Mouse (Mus musculus) MEL (cell line): ENCODE measurements around the gene Zfp58. TPM values are rescaled to one million over a fixed set of nuclear protein-coding genes. Genes with fewer than 3 reads are reported as not detected.

Experiments
- DNase-seq: peaks from one replicate; pipeline ENCODE4 v3.0.0; 2011; ENCODE audit warnings: low read depth, low spot score
- H3K27ac ChIP-seq: 2 replicates; pipeline ENCODE4 v1.5.1; 2012; ENCODE audit warnings: low read depth, mild to moderate bottlenecking, control low read depth, low read length, moderate library complexity; ENCODE audit not compliant: control insufficient read depth
- H3K27me3 ChIP-seq, 2 experiments: fragments of 150-350 bp in 1 of 2; sonication (generic) in 1 of 2; 2 replicates each; pipeline ENCODE4 v1.6.1; 2012; ENCODE audit warnings: low read length in 2 of 2, mild to moderate bottlenecking in 2 of 2, improper control_type of control experiment in 1 of 2, moderate library complexity in 1 of 2; ENCODE audit not compliant: insufficient read depth in 2 of 2, control insufficient read depth in 1 of 2
- H3K36me3 ChIP-seq, 2 experiments: 2 replicates each; pipeline ENCODE4 v1.6.1; 2012 to 2014; ENCODE audit warnings: low read length in 2 of 2, improper control_type of control experiment in 1 of 2, inconsistent platforms in 1 of 2, mild to moderate bottlenecking in 1 of 2; ENCODE audit not compliant: insufficient read depth in 2 of 2, control insufficient read depth in 1 of 2
- H3K4me1 ChIP-seq, 2 experiments: fragments of 150-350 bp in 1 of 2; sonication (generic) in 1 of 2; 2 replicates each; pipeline ENCODE4 v1.6.1; 2012; ENCODE audit warnings: low read length in 2 of 2, improper control_type of control experiment in 1 of 2, mild to moderate bottlenecking in 1 of 2; ENCODE audit not compliant: insufficient read depth in 2 of 2, control insufficient read depth in 1 of 2
- H3K4me3 ChIP-seq, 2 experiments: fragments of 150-350 bp in 1 of 2; sonication (generic) in 1 of 2; 2 replicates each; pipeline ENCODE4 v1.5.1; 2012; ENCODE audit warnings: low read depth in 2 of 2, low read length in 2 of 2, mild to moderate bottlenecking in 2 of 2, moderate library complexity in 2 of 2, control low read depth in 1 of 2, improper control_type of control experiment in 1 of 2; ENCODE audit not compliant: control insufficient read depth in 1 of 2, insufficient read depth in 1 of 2
- H3K79me2 ChIP-seq: 2 replicates; pipeline ENCODE4 v1.6.1; 2012; ENCODE audit warnings: mild to moderate bottlenecking, low read length, moderate library complexity; ENCODE audit not compliant: control insufficient read depth, poor library complexity, insufficient read depth
- H3K9ac ChIP-seq: 2 replicates; pipeline ENCODE4 v1.6.1; 2012; ENCODE audit warnings: low read depth, mild to moderate bottlenecking, control low read depth, low read length, moderate library complexity; ENCODE audit not compliant: control insufficient read depth, poor library complexity, severe bottlenecking
- H3K9me3 ChIP-seq: fragments of 150-350 bp; sonication (generic); replicated peaks from 2 replicates; pipeline ENCODE4 v1.6.1; 2012; ENCODE audit warnings: mild to moderate bottlenecking, low read length, improper control_type of control experiment, moderate library complexity; ENCODE audit not compliant: insufficient read depth
- BHLHE40 ChIP-seq: IDR thresholded peaks from 2 replicates; pipeline ENCODE4 v1.6.1; 2012; ENCODE audit warnings: low read depth, mild to moderate bottlenecking, inconsistent platforms, low read length, improper control_type of control experiment, borderline replicate concordance
- CHD1 ChIP-seq: IDR thresholded peaks from 2 replicates; pipeline ENCODE4 v1.6.1; 2012; ENCODE audit warnings: low read depth, mild to moderate bottlenecking, inconsistent platforms, low read length, improper control_type of control experiment
- CHD2 ChIP-seq: IDR thresholded peaks from 2 replicates; pipeline ENCODE4 v1.6.1; 2011; ENCODE audit warnings: low read length, improper control_type of control experiment
- CTCF ChIP-seq, 3 experiments: IDR thresholded peaks in 2 of 3; conservative IDR thresholded peaks in 1 of 3; 2 replicates each; pipeline ENCODE4 v1.5.1; 2011 to 2012; ENCODE audit warnings: low read length in 3 of 3, low read depth in 2 of 3, mild to moderate bottlenecking in 2 of 3, improper control_type of control experiment in 1 of 3, inconsistent platforms in 1 of 3, mixed read lengths in 1 of 3, moderate library complexity in 1 of 3; ENCODE audit not compliant: control insufficient read depth in 1 of 3, insufficient read depth in 1 of 3, poor library complexity in 1 of 3, severe bottlenecking in 1 of 3
- E2F4 ChIP-seq: IDR thresholded peaks from 2 replicates; pipeline ENCODE4 v1.6.1; 2011; ENCODE audit warnings: low read depth, low read length, improper control_type of control experiment, borderline replicate concordance
- ELF1 ChIP-seq: IDR thresholded peaks from 2 replicates; pipeline ENCODE4 v1.6.1; 2014; ENCODE audit warnings: low read depth, mild to moderate bottlenecking, inconsistent platforms, low read length, improper control_type of control experiment, moderate library complexity
- EP300 ChIP-seq, 2 experiments: IDR thresholded peaks; 2 replicates each; pipeline ENCODE4 v1.6.1; 2011; ENCODE audit warnings: improper control_type of control experiment in 2 of 2, low read length in 2 of 2, low read depth in 1 of 2, mild to moderate bottlenecking in 1 of 2
- ETS1 ChIP-seq: IDR thresholded peaks from 2 replicates; pipeline ENCODE4 v1.6.1; 2012; ENCODE audit warnings: low read depth, mild to moderate bottlenecking, inconsistent platforms, low read length, improper control_type of control experiment, moderate library complexity
- GABPA ChIP-seq: IDR thresholded peaks from 2 replicates; pipeline ENCODE4 v1.6.1; 2012; ENCODE audit warnings: low read depth, mild to moderate bottlenecking, inconsistent platforms, low read length, improper control_type of control experiment, moderate library complexity
- GATA1 ChIP-seq: IDR thresholded peaks from 2 replicates; pipeline ENCODE4 v1.6.1; 2011; ENCODE audit warnings: low read depth, low read length, improper control_type of control experiment
- HCFC1 ChIP-seq: IDR thresholded peaks from 2 replicates; pipeline ENCODE4 v1.6.1; 2012; ENCODE audit warnings: low read depth, mild to moderate bottlenecking, inconsistent platforms, low read length, improper control_type of control experiment, moderate library complexity
- JUND ChIP-seq: IDR thresholded peaks from 2 replicates; pipeline ENCODE4 v1.6.1; 2011; ENCODE audit warnings: low read depth, mild to moderate bottlenecking, improper control_type of control experiment, low read length
- KAT2A ChIP-seq: conservative IDR thresholded peaks from 2 replicates; pipeline ENCODE4 v1.6.1; 2012; ENCODE audit warnings: low read depth, low read length, improper control_type of control experiment, inconsistent platforms
- MAFK ChIP-seq: IDR thresholded peaks from 2 replicates; pipeline ENCODE4 v1.6.1; 2011; ENCODE audit warnings: low read depth, mild to moderate bottlenecking, low read length, improper control_type of control experiment, borderline replicate concordance
- MAX ChIP-seq: IDR thresholded peaks from 2 replicates; pipeline ENCODE4 v1.6.1; 2011; ENCODE audit warnings: low read length, improper control_type of control experiment
- MAZ ChIP-seq: IDR thresholded peaks from 2 replicates; pipeline ENCODE4 v1.6.1; 2012; ENCODE audit warnings: low read depth, mild to moderate bottlenecking, inconsistent platforms, low read length, improper control_type of control experiment
- MEF2A ChIP-seq: IDR thresholded peaks from 2 replicates; pipeline ENCODE4 v1.6.1; 2014; ENCODE audit warnings: low read depth, mild to moderate bottlenecking, inconsistent platforms, low read length, improper control_type of control experiment; ENCODE audit not compliant: poor library complexity, insufficient replicate concordance, severe bottlenecking; ENCODE audit errors: extremely low read depth
- MXI1 ChIP-seq: IDR thresholded peaks from 2 replicates; pipeline ENCODE4 v1.6.1; 2011; ENCODE audit warnings: mild to moderate bottlenecking, low read depth, low read length, improper control_type of control experiment
- MYC ChIP-seq: IDR thresholded peaks from 2 replicates; pipeline ENCODE4 v1.6.1; 2011; ENCODE audit warnings: low read depth, mild to moderate bottlenecking, low read length, improper control_type of control experiment, moderate library complexity
- NELFE ChIP-seq: IDR thresholded peaks from 2 replicates; pipeline ENCODE4 v1.6.1; 2011; ENCODE audit warnings: low read depth, low read length, improper control_type of control experiment
- NRF1 ChIP-seq: IDR thresholded peaks from 2 replicates; pipeline ENCODE4 v1.6.1; 2014; ENCODE audit warnings: low read depth, mild to moderate bottlenecking, inconsistent platforms, low read length, improper control_type of control experiment, moderate library complexity; ENCODE audit not compliant: poor library complexity, insufficient read depth, severe bottlenecking
- POLR2A ChIP-seq, 2 experiments: IDR thresholded peaks; 2 replicates each; pipeline ENCODE4 v1.6.1; 2011 to 2012; ENCODE audit warnings: low read length in 2 of 2, mild to moderate bottlenecking in 2 of 2, control low read depth in 1 of 2, improper control_type of control experiment in 1 of 2, low read depth in 1 of 2, moderate library complexity in 1 of 2; ENCODE audit not compliant: control insufficient read depth in 1 of 2, insufficient read depth in 1 of 2, poor library complexity in 1 of 2
- POLR2AphosphoS2 ChIP-seq: IDR thresholded peaks from 2 replicates; pipeline ENCODE4 v1.6.1; 2011; ENCODE audit warnings: low read length, improper control_type of control experiment
- POLR2AphosphoS5 ChIP-seq: IDR thresholded peaks from 2 replicates; pipeline ENCODE4 v1.6.1; 2012; ENCODE audit warnings: low read depth, borderline replicate concordance, mild to moderate bottlenecking, inconsistent platforms, low read length, moderate library complexity, mixed read lengths
- RCOR1 ChIP-seq: IDR thresholded peaks from 2 replicates; pipeline ENCODE4 v1.6.1; 2012; ENCODE audit warnings: low read depth, mild to moderate bottlenecking, inconsistent platforms, low read length, improper control_type of control experiment
- SIN3A ChIP-seq: IDR thresholded peaks from 2 replicates; pipeline ENCODE4 v1.6.1; 2012; ENCODE audit warnings: low read length, improper control_type of control experiment, inconsistent platforms
- SMC3 ChIP-seq: IDR thresholded peaks from 2 replicates; pipeline ENCODE4 v1.6.1; 2011; ENCODE audit warnings: low read depth, low read length, improper control_type of control experiment
- TAL1 ChIP-seq: IDR thresholded peaks from 2 replicates; pipeline ENCODE4 v1.6.1; 2012; ENCODE audit warnings: mild to moderate bottlenecking, inconsistent platforms, low read length, moderate library complexity, mixed read lengths
- TBP ChIP-seq: IDR thresholded peaks from 2 replicates; pipeline ENCODE4 v1.8.0; 2011; ENCODE audit warnings: low read depth, low read length, improper control_type of control experiment
- TCF12 ChIP-seq: IDR thresholded peaks from 2 replicates; pipeline ENCODE4 v1.6.1; 2014; ENCODE audit warnings: low read depth, mild to moderate bottlenecking, inconsistent platforms, low read length, improper control_type of control experiment, moderate library complexity
- UBTF ChIP-seq: IDR thresholded peaks from 2 replicates; pipeline ENCODE4 v1.6.1; 2012; ENCODE audit warnings: low read depth, mild to moderate bottlenecking, inconsistent platforms, low read length, improper control_type of control experiment, moderate library complexity, borderline replicate concordance; ENCODE audit not compliant: insufficient read depth
- USF1 ChIP-seq: IDR thresholded peaks from 2 replicates; pipeline ENCODE4 v1.6.1; 2014; ENCODE audit warnings: low read depth, mild to moderate bottlenecking, inconsistent platforms, low read length, improper control_type of control experiment, moderate library complexity
- USF2 ChIP-seq, 2 experiments: IDR thresholded peaks; 2 replicates each; pipeline ENCODE4 v1.6.1; 2011 to 2012; ENCODE audit warnings: improper control_type of control experiment in 2 of 2, low read length in 2 of 2, borderline replicate concordance in 1 of 2, inconsistent platforms in 1 of 2, low read depth in 1 of 2, mild to moderate bottlenecking in 1 of 2; ENCODE audit not compliant: insufficient read depth in 1 of 2
- ZC3H11A ChIP-seq: IDR thresholded peaks from 2 replicates; pipeline ENCODE4 v1.6.1; 2012; ENCODE audit warnings: low read depth, mild to moderate bottlenecking, inconsistent platforms, low read length, improper control_type of control experiment
- ZKSCAN1 ChIP-seq: IDR thresholded peaks from 2 replicates; pipeline ENCODE4 v1.6.1; 2012; ENCODE audit warnings: low read depth, mild to moderate bottlenecking, inconsistent platforms, low read length, improper control_type of control experiment, moderate library complexity
- ZNF384 ChIP-seq: IDR thresholded peaks from 2 replicates; pipeline ENCODE4 v1.6.1; 2012; ENCODE audit warnings: low read depth, mild to moderate bottlenecking, inconsistent platforms, low read length, improper control_type of control experiment
- polyA plus RNA-seq, 2 experiments: library from polyadenylated mRNA; stranded (reverse) in 1 of 2; unstranded in 1 of 2; fragments of >175 nt in 1 of 2; fragments of >200 nt in 1 of 2; gene quantifications; 2 replicates each; pipeline versions ENCODE4 v1.2.1 to v1.2.4; 2012; ENCODE audit warnings: low replicate concordance in 2 of 2, low read depth in 1 of 2; ENCODE audit not compliant: insufficient read length in 2 of 2, insufficient read depth in 1 of 2, missing spikeins in 1 of 2
- total RNA-seq: library from RNA; depleted of rRNA; stranded (reverse); fragments of 300-350 nt; gene quantifications from 2 replicates; pipeline ENCODE4 v1.2.3, GENCODE M21; 2012

The Zfp58 gene
- total and polyA plus RNA-seq, 3 experiments, result 3.2 to 4.8 TPM; not detected in 1

DNA sequence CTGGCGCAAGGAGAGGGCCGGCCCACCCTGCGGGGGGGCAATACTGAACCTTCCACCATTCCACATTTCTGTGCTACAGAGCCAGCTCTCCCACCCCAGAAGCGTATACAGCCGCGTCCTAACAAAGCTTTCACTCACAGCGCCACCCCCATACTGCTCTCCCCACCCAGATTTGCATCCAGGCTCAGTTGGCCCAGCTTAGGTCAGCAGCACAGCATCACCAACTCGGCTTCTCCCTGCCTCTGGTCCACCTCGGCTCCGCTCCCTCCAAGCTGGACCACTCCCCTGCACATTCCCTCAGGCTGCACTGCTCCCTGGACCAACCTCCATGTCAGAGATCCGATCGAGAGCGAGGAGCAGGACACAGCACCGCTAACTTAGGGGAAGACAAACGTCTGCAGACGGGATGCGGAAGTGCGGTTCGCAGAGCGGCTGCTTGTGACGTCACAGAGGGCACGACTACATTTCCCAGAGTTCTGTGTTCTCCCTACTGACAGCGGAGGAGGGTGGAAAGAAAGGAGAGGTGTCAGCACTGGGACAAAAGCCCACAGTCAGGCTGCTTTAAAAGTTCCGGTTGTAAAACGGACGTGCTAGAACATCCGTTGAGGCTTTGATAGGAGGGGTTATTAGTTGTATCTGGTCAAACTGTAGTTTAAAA is 25.5 kb upstream of the Zfp58 start, which contains the start of the genes Gm26965 and Zfp87:
TSS of gene Gm26965 (minus strand) at position 399 of the 658 bp plus-strand sequence.
TSS of gene Zfp87 (minus strand) at position 425 of the 658 bp plus-strand sequence.
- Histone ChIP-seq H3K9me3 (no peaks in the 10 kb centered on the region), H3K36me3 (peaks cover under 1 to 9% of the 10 kb centered on the region in 2 experiments; a peak in 3 of 4 replicates), H3K9ac (peak within 1 kb of the TSS; percentile 84), H3K79me2 (peaks cover 21% of the 10 kb centered on the region), H3K4me3 (peak within 1 kb of the TSS; percentile 84 to 97), H3K27me3 (no peaks in the 10 kb centered on the region), H3K4me1 (peaks cover 0 to 4% of the 10 kb centered on the region in 2 experiments; a peak in 1 of 4 replicates), H3K27ac (peak within 1 kb of the TSS; percentile 59)
- DNase-seq, result peak; percentile 98
- TF ChIP-seq E2F4 (no peak), POLR2AphosphoS2 (peak; percentile 76; the same call in 1 of the 2 replicates), MAZ (peak; percentile 61; the same call in 1 of the 2 replicates), ZKSCAN1 (no peak), SMC3 (no peak), HCFC1 (peak; percentile 99), TCF12 (peak; percentile 62), NELFE (peak; percentile 70), TAL1 (no peak), CHD2 (no peak), CTCF (IDR thresholded peaks at IDR 0.05 in 2 of 3, conservative IDR thresholded peaks at IDR 0.05 in 1 of 3; ENCODE audit: control insufficient read depth in 1 of 3, insufficient read depth in 1 of 3, low read depth in 2 of 3, low read length in 3 of 3, poor library complexity in 1 of 3, severe bottlenecking in 1 of 3) (no peak), UBTF (no peak), GATA1 (no peak), USF1 (0 out of 2 replicates have a peak, but pooled peaks have one; percentile 18), ETS1 (peak; percentile 73), BHLHE40 (no peak), TBP (peak; percentile 93), MAX (peak; percentile 54), ELF1 (peak; percentile 99), NRF1 (no peak), MYC (no peak; the same call in 1 of the 2 replicates), RCOR1 (no peak), GABPA (no peak), SIN3A (peak; percentile 98), POLR2AphosphoS5 (no peak), MEF2A (no peak), EP300 (IDR thresholded peaks at IDR 0.05; ENCODE audit: low read depth in 1 of 2, low read length in 2 of 2) (peak in 1 of 2 experiments; percentile 50; a peak in 2 of 4 replicates), MAFK (no peak), USF2 (IDR thresholded peaks at IDR 0.05; ENCODE audit: borderline replicate concordance in 1 of 2, insufficient read depth in 1 of 2, low read depth in 1 of 2, low read length in 2 of 2) (no peak), JUND (no peak), ZNF384 (no peak), POLR2A (IDR thresholded peaks at IDR 0.05; ENCODE audit: control insufficient read depth in 1 of 2, insufficient read depth in 1 of 2, low read depth in 1 of 2, low read length in 2 of 2, poor library complexity in 1 of 2) (peak; percentile 31 to 94; a peak in 3 of 4 replicates), MXI1 (peak; percentile 91), ZC3H11A (no peak), CHD1 (no peak), KAT2A (peak; percentile 89)
